8 mouse cellular contexts compared by ENCODE assay signal in genomic region chr6:122786275-122786674, GRCm38 (mm10). TPM values are rescaled to one million over a fixed set of nuclear protein-coding genes. Genes with fewer than 3 reads are reported as not detected.
A peak's percentile ranks its signal among the peaks of the same experiment; 100 is the strongest.
DNase-seq lines count a peak whose midpoint lies in the region; ATAC-seq and TF ChIP-seq lines count a peak whose summit lies in the region.

No protein-coding gene starts in this region.

- 29% methylated on average over 5 of the region's 5 CpGs for WGBS in lung, postnatal 0 days

- peak; percentile 45 to 80 for DNase-seq in adrenal gland, adult (ENCODE audit: inconsistent age in 2 of 2, low spot score in 1 of 2)
- DNase-seq in adrenal gland, adult 8-10 months: no peak
- peak; percentile 86 for DNase-seq in ES-CJ7 (ENCODE audit: low read depth, low spot score)
- peak; percentile 81 for DNase-seq in cerebellum, adult 8-10 months
- DNase-seq in frontal cortex, postnatal 25 days (ENCODE audit: low spot score in 2 of 2): peak; percentile 61 to 75
- DNase-seq in layer of hippocampus, adult 18-20 months (ENCODE audit: low spot score in 2 of 2): peak; percentile 78 to 92
- DNase-seq in lung, postnatal 0 days (ENCODE audit: low spot score): peak; percentile 55
- DNase-seq in retina, postnatal 1 day: peak; percentile 80

- no peak overlapping the region for H3K4me2 ChIP-seq in lung, postnatal 0 days (replicated peaks; ENCODE audit: low read depth, low read length)

- H3K27ac ChIP-seq in lung, postnatal 0 days (ENCODE audit: low read length): no peak overlapping the region

- H3K4me1 ChIP-seq in lung, postnatal 0 days (ENCODE audit: insufficient read depth, low read depth, low read length): no peaks in the 10 kb centered on the region

- TF ChIP-seq CTCF in lung, postnatal 0 days (IDR thresholded peaks at IDR 0.05): peak; percentile 81

- H3K27me3 ChIP-seq in lung, postnatal 0 days (replicated peaks; ENCODE audit: insufficient read depth, low read length): no peaks in the 10 kb centered on the region

- no peak overlapping the region for H3K9ac ChIP-seq in lung, postnatal 0 days (replicated peaks; ENCODE audit: low read depth)

- no peak for TF ChIP-seq EP300 in lung, postnatal 0 days (IDR thresholded peaks at IDR 0.05)

- H3K9me3 ChIP-seq in lung, postnatal 0 days (ENCODE audit: low read length): no peaks in the 10 kb centered on the region

- no peak overlapping the region for H3K4me3 ChIP-seq in lung, postnatal 0 days (ENCODE audit: low read depth, low read length)

- ATAC-seq in lung, postnatal 0 days: no peak

- no peaks in the 10 kb centered on the region for H3K36me3 ChIP-seq in lung, postnatal 0 days (ENCODE audit: insufficient read depth, low read length)

RNA-seq across cellular contexts. Expression of gene Slc2a3, which starts 15.2 kb away (rescaled TPM):
- total RNA-seq in adrenal gland, adult 8-10 months (2022): 10 to 100 TPM; 10.3 to 17.0 (median 11.7) TPM
- total RNA-seq in layer of hippocampus, adult 18-20 months (2021): 100 to 1,000 TPM; 110 to 113 TPM
- polyA plus RNA-seq in lung, postnatal 0 days (2015; fragmentation: Nextera tagmentation; extraction: Ambion mirVana): 3.8 and 5.0 TPM in 2 replicates

RNA-seq across cellular contexts. Expression of gene Foxj2, which starts 33.4 kb away (rescaled TPM):
- 10 to 100 TPM; 18.6 to 24.8 (median 21.6) TPM for total RNA-seq in adrenal gland, adult 8-10 months (2022)
- total RNA-seq in layer of hippocampus, adult 18-20 months (2021): 10 to 100 TPM; 29.1 to 29.9 TPM
- polyA plus RNA-seq in lung, postnatal 0 days (2015; fragmentation: Nextera tagmentation; extraction: Ambion mirVana): 5.5 and 6.1 TPM in 2 replicates

Comparison
In these comparisons a context has a peak if more than half of its experiments do, and no peak if none do; other contexts are left out.
1. RNA of gene Slc2a3, which starts 15.2 kb away (total RNA-seq): 110 to 113 TPM in layer of hippocampus, adult 18-20 months; 10.3 to 17.0 TPM in adrenal gland, adult 8-10 months; every median in the first group is over 4 times any median in the second.